Mouse (Mus musculus) lung, adult 2 months (tissue): ENCODE measurements at regions not wholly inside any gene's neighbourhood (a gene's known extent, or its start where the extent isn't known, plus 50 kb on each side); places are given as distances from the start of the nearest gene placed in this dataset.

Experiments
- DNase-seq: peaks from one replicate; pipeline ENCODE4 v3.0.0; 2022
- H3K4me1 ChIP-seq: fragments of 200-500 bp; 2 replicates; pipeline ENCODE4 v1.6.1; 2011; ENCODE audit warnings: low read length; ENCODE audit not compliant: control insufficient read depth, insufficient read depth
- H3K4me3 ChIP-seq: fragments of 200-500 bp; replicated peaks from 2 replicates; pipeline ENCODE3; 2011; ENCODE audit warnings: low read depth, mild to moderate bottlenecking, control low read depth, low read length; ENCODE audit errors: extremely low read depth
- CTCF ChIP-seq: fragments of 200-500 bp; IDR thresholded peaks from 2 replicates; pipeline ENCODE4 v1.5.1; 2011; ENCODE audit warnings: mild to moderate bottlenecking, low read length, control low read depth; ENCODE audit not compliant: insufficient read depth
- POLR2A ChIP-seq: fragments of 200-500 bp; IDR thresholded peaks from 2 replicates; pipeline ENCODE4 v1.6.1; 2011; ENCODE audit warnings: low read depth, mild to moderate bottlenecking, control low read depth, low read length, borderline replicate concordance; ENCODE audit errors: extremely low read depth
- WGBS: fragments of 180-500 bp; shearing (Covaris S2); methylation state at CpG from one replicate; pipeline ENCODE4 v1.1.7; 2018; 5-methylcytosine and 5-hydroxymethylcytosine counted together

GRCm38 (mm10) chr9:85458356-85458755 is 131.2 kb upstream of the Tent5a start:
- no peak for DNase-seq
- H3K4me1 ChIP-seq: no peaks in the 10 kb centered on the region
- no peak overlapping the region for H3K4me3 ChIP-seq
- TF ChIP-seq POLR2A (no peak), CTCF (no peak)
- 52% methylated on average over 2 of the region's 2 CpGs for WGBS

- Histone ChIP-seq H3K4me1 (no peaks in the 10 kb centered on the region), H3K4me3 (no peak overlapping the region)
- TF ChIP-seq CTCF: no peak
- no peak for TF ChIP-seq POLR2A
- no peak for DNase-seq
- WGBS: 43% methylated on average over 5 of the region's 5 CpGs
These were observed 130.3 kb upstream of the Tent5a start for GRCm38 (mm10) chr9:85457400-85457799.

- TF ChIP-seq POLR2A: no peak
- TF ChIP-seq CTCF: no peak
- DNase-seq: no peak
- WGBS: 71% methylated on average over 4 of the region's 4 CpGs
- Histone ChIP-seq H3K4me1 (no peaks in the 10 kb centered on the region), H3K4me3 (no peak overlapping the region)
These were observed 128.2 kb upstream of the Tent5a start for GRCm38 (mm10) chr9:85455382-85455781.

- no peak overlapping the region for H3K4me3 ChIP-seq
- DNase-seq: no peak
- H3K4me1 ChIP-seq: no peaks in the 10 kb centered on the region
- TF ChIP-seq POLR2A (no peak), CTCF (no peak)
- WGBS: 73% methylated on average over 8 of the region's 8 CpGs
These were observed 125.2 kb upstream of the Tent5a start for GRCm38 (mm10) chr9:85452196-85452857.

- 80% methylated on average over 5 of the region's 5 CpGs for WGBS
- H3K4me3 ChIP-seq: no peak overlapping the region
- TF ChIP-seq POLR2A (no peak), CTCF (no peak)
- no peak for DNase-seq
- no peaks in the 10 kb centered on the region for H3K4me1 ChIP-seq
These were observed 124.2 kb upstream of the Tent5a start for GRCm38 (mm10) chr9:85451349-85451748.

GRCm38 (mm10) chr9:85450877-85451276 is 123.7 kb upstream of the Tent5a start:
- no peak overlapping the region for H3K4me3 ChIP-seq
- no peaks in the 10 kb centered on the region for H3K4me1 ChIP-seq
- no peak for TF ChIP-seq POLR2A
- no peak for TF ChIP-seq CTCF
- DNase-seq: no peak

GRCm38 (mm10) chr9:85449493-85449892 is 122.3 kb upstream of the Tent5a start:
- no peaks in the 10 kb centered on the region for H3K4me1 ChIP-seq
- H3K4me3 ChIP-seq: no peak overlapping the region
- 61% methylated on average over 2 of the region's 2 CpGs for WGBS
- no peak for DNase-seq
- TF ChIP-seq POLR2A (no peak), CTCF (no peak)

GRCm38 (mm10) chr9:85442761-85443505 is 115.8 kb upstream of the Tent5a start:
- H3K4me1 ChIP-seq: no peaks in the 10 kb centered on the region
- WGBS: 53% methylated on average over 4 of the region's 4 CpGs
- H3K4me3 ChIP-seq: no peak overlapping the region
- DNase-seq: no peak
- no peak for TF ChIP-seq CTCF
- no peak for TF ChIP-seq POLR2A

GRCm38 (mm10) chr9:85439664-85440063 is 112.5 kb upstream of the Tent5a start:
- H3K4me3 ChIP-seq: no peak overlapping the region
- TF ChIP-seq POLR2A (no peak), CTCF (no peak)
- H3K4me1 ChIP-seq: no peaks in the 10 kb centered on the region
- DNase-seq: no peak
- WGBS: 52% methylated on average over 1 of the region's 1 CpGs

- H3K4me3 ChIP-seq: no peak overlapping the region
- 47% methylated on average over 2 of the region's 2 CpGs for WGBS
- H3K4me1 ChIP-seq: no peaks in the 10 kb centered on the region
- TF ChIP-seq POLR2A: no peak
- no peak for TF ChIP-seq CTCF
- no peak for DNase-seq
These were observed 105.1 kb upstream of the Tent5a start for GRCm38 (mm10) chr9:85432220-85432619.

- Histone ChIP-seq H3K4me3 (no peak overlapping the region), H3K4me1 (no peaks in the 10 kb centered on the region)
- DNase-seq: no peak
- WGBS: 67% methylated on average over 4 of the region's 4 CpGs
- TF ChIP-seq POLR2A: no peak
- no peak for TF ChIP-seq CTCF
These were observed 99.7 kb upstream of the Tent5a start for GRCm38 (mm10) chr9:85426809-85427208.
